Mouse (Mus musculus): ENCODE results near the gene Swt1.

DNA sequence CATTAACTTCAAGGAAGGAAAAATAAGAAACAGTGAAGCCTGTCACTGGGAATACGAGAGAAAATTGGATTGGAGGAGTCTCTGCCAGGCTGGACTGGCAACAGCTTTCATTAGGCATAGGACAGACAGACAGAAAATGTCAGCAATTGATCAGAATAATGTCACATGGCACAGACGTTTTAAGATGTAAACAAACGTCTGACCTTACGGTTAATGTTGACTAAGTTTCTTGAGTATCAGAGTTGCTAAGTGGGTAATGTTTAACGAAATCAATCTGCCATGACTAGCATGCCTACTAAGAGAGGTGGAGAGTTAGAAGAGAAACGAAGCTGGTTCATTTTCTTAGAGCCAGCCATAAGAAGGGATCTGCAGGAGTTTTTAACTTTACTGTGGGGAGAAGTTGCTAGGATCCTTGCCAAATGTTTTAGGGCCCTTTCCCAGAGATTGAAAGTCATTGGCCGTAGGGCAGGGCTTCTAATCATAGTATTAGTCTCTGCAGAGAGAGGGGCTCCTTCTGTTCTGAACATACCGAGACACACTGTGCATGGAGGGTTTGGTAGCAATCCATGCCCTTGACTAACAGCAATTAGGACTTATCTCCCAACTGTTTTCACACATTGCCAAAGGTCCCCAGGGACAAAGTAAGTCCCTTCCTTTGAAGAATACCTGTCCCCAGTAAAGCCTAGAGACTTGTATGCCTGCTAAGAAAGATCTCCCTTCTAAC lies 86.8 kb downstream of the Swt1 start:
- no peak for TF ChIP-seq EP300 (IDR thresholded peaks at IDR 0.05; ENCODE audit: insufficient read depth, low read depth, low read length)
- TF ChIP-seq POLR2A (IDR thresholded peaks at IDR 0.05; ENCODE audit: insufficient read depth, low read length), result no peak

All from ES-Bruce4 (cell line).